Mouse (Mus musculus): ENCODE data around the gene Clba1. TPM values are rescaled to one million over a fixed set of nuclear protein-coding genes. Genes with fewer than 3 reads are reported as not detected.

The Clba1 gene
- 8.9 TPM for polyA plus RNA-seq (2014; fragmentation: Illumina TruSeq; extraction: RNeasy Lipid Tissue Mini Kit (QIAGEN cat#74804); ENCODE audit: low read depth, low replicate concordance)

DNA sequence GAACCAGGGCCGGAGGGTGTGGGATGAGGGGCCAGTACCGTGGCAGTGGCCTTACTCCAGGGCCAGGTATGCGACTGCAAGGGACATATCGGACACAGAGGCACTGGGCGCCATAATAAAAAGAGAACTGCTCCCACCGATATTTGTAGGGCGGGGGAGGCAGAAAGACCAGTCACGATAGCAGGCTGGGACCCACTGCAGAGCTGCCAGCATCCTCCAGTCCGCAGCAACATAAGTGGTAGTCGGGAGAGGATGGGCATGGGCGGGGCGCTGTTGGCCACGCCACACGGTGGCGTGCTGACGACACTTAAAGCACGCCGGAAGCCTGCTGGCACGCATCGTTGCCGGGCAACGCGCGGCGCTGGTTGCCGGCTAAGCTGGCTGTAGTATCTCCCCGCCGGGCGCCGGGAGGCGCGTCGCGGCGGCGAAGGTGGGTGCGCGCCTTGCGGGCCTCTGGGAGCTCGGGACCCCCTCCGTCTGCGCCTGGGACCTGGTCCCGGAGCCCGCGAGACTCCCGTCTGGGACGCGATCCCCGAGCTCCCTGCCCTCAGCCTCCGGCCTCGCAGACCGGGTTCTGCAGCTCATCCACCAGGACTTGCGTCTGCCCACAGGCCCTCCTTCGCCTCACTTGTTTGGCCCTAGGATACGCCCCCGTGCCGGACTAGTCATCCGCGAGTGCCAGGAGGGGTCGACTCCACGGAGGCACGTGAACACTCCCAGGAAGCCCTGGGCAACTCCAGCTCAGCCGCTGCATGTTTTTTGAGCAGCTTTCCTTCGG lies at the start of gene Clba1:
Gene Clba1, plus strand, starts transcription at position 351 of the 778 bp plus-strand sequence.

DNA sequence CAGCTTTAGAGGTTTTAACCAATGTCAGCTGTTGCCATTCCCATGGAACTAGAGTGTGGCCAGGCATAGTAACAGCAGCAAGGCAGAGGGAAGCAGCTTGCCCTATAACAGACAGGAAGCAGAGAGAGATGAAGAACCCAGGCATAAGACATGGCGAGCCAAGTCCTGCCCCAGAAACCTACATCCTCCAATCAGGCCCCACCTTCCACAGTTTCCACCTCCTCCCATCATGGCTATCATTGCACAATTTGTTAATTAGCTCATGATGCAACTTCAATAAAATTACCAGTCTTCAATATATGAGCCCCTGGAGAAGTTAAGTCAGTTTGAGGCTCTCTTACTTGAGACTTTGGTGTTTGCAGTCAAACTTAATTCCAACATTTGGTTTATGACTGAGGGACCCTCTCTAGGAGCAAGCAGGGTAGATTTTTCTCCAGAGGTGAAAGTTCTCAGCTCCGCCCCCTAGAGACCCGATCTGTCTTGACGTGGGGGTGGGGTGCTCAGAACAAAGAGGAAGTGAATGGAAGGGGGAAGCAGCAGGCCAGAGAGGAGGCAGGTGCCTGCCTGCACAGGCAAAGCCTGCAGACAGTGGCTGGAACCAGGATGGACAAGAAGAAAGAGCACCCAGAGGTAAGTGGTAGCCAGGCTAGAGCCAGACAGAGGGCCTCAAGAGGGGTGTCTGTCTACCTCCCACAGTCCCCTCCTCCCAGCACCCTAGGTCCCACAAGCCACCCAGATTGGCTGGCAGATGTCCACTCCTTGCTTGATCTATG lies 48.4 kb upstream of the Clba1 start, which contains the start of gene Pld4:
Gene Pld4, plus strand, starts transcription at position 502 of the 773 bp plus-strand sequence.

DNA sequence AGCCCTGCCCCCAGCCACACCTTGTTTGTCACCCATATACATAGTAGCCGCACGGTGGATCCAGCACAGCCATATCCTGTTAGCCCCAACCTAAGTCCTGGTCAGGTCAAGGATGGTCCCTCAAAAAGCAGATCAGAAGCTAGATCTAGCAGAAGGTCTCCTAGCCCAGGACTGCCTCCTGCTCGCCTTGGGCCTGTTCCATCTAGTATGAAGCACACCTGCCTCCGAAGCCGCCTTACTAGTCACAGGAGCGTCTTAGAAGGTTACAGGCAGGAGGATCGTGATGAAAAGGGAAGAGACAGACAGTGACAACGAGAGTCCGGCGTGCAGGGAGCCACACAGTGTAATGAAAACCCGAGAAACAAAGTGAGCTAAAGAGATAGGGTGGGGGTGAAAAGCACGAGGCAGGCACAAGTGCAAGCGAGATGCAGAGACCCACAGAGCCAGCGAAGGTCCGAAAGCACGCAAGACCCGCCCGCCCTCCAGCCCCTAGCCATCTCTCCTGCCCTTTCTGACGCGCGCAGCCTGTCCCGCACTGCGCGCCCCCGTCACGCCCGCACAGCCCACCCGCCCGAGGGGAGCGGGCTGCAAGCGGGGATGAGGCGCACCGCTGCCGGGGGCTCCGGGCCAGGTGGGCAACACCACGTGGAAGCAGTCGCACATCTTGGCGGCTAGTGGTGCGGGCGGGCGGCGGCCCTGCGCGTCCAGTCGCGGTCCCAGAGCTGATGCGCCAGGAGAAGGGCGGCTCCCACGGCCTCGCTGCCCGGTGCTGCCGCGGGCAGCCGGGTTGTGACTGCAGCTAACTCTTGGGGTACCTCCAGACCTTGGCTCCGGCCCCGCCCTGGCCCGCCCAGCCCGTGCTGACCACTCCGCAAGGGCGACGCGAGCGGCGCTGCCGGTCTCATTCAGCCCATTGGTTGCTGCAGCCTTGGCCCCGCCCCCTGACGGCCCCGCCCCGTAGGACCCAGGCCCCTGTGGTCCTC lies 6.6 kb upstream of the Clba1 start, which contains the start of gene Ahnak2:
Gene Ahnak2, minus strand, starts transcription at position 794 of the 983 bp plus-strand sequence.

DNA sequence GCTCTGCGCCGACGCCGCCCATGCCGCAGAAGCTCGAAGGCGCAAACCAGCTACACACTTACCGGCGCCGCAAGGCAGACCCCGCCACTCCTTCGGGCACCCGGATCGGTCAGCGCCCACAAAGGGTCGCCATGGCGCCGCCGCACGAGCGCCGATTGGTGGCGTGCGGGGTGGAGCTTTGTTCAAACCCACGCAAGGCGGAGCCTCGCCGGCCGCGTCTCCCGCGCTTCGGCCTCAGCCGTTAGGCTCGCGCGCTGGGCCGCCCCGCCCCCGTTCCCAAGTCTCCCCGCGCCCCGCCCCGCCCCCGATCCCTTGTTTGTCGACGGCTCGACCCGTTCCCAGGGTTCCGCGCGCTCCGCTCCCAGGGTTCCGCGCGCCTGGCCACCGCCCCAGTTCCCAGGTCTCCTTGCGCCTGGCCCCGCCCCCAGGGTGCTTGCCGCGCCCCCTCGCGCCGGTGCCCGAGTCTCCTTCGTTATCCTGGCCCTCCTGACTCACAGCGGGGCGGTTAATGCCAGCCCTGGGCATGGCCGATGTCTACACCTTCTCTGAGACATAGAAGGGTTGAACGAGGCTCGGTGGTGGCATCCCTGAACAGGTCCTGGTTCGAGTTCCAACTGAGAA lies 20.6 kb downstream of the Clba1 start, which contains the start of gene Cdca4:
Gene Cdca4, minus strand, starts transcription at position 180 of the 621 bp plus-strand sequence.

Other genes with a start within 250 kb of the Clba1 start
- gene Inf2, start 220.2 kb upstream of the Clba1 start, polyA plus RNA-seq (2014; fragmentation: Illumina TruSeq; extraction: RNeasy Lipid Tissue Mini Kit (QIAGEN cat#74804); ENCODE audit: low read depth, low replicate concordance), result 25.2 TPM
- gene Adssl1, start 188.9 kb upstream of the Clba1 start, polyA plus RNA-seq (2014; fragmentation: Illumina TruSeq; extraction: RNeasy Lipid Tissue Mini Kit (QIAGEN cat#74804); ENCODE audit: low read depth, low replicate concordance), result 7.7 TPM
- gene Siva1, start 164.3 kb upstream of the Clba1 start, polyA plus RNA-seq (2014; fragmentation: Illumina TruSeq; extraction: RNeasy Lipid Tissue Mini Kit (QIAGEN cat#74804); ENCODE audit: low read depth, low replicate concordance), result 23.4 TPM
- gene Akt1, start 134.1 kb upstream of the Clba1 start, polyA plus RNA-seq (2014; fragmentation: Illumina TruSeq; extraction: RNeasy Lipid Tissue Mini Kit (QIAGEN cat#74804); ENCODE audit: low read depth, low replicate concordance), result 87.7 TPM
- 5.8 TPM for gene Zbtb42, start 130.1 kb upstream of the Clba1 start, polyA plus RNA-seq (2014; fragmentation: Illumina TruSeq; extraction: RNeasy Lipid Tissue Mini Kit (QIAGEN cat#74804); ENCODE audit: low read depth, low replicate concordance)
- 34.5 TPM for gene Cep170b, start 88.5 kb upstream of the Clba1 start, polyA plus RNA-seq (2014; fragmentation: Illumina TruSeq; extraction: RNeasy Lipid Tissue Mini Kit (QIAGEN cat#74804); ENCODE audit: low read depth, low replicate concordance)
- 35.6 TPM for gene Pld4, start 48.3 kb upstream of the Clba1 start, polyA plus RNA-seq (2014; fragmentation: Illumina TruSeq; extraction: RNeasy Lipid Tissue Mini Kit (QIAGEN cat#74804); ENCODE audit: low read depth, low replicate concordance)
- gene Ahnak2, start 6.3 kb upstream of the Clba1 start, polyA plus RNA-seq (2014; fragmentation: Illumina TruSeq; extraction: RNeasy Lipid Tissue Mini Kit (QIAGEN cat#74804); ENCODE audit: low read depth, low replicate concordance), result 6.4 TPM
- gene Cdca4, start 20.5 kb downstream of the Clba1 start, polyA plus RNA-seq (2014; fragmentation: Illumina TruSeq; extraction: RNeasy Lipid Tissue Mini Kit (QIAGEN cat#74804); ENCODE audit: low read depth, low replicate concordance), result 10.8 TPM
- gene Gpr132, start 59.3 kb downstream of the Clba1 start, polyA plus RNA-seq (2014; fragmentation: Illumina TruSeq; extraction: RNeasy Lipid Tissue Mini Kit (QIAGEN cat#74804); ENCODE audit: low read depth, low replicate concordance), result 2.7 TPM
- 19.9 TPM for gene Jag2, start 120.8 kb downstream of the Clba1 start, polyA plus RNA-seq (2014; fragmentation: Illumina TruSeq; extraction: RNeasy Lipid Tissue Mini Kit (QIAGEN cat#74804); ENCODE audit: low read depth, low replicate concordance)
- 29.2 TPM for gene Nudt14, start 133.2 kb downstream of the Clba1 start, polyA plus RNA-seq (2014; fragmentation: Illumina TruSeq; extraction: RNeasy Lipid Tissue Mini Kit (QIAGEN cat#74804); ENCODE audit: low read depth, low replicate concordance)
- gene Btbd6, start 167.5 kb downstream of the Clba1 start, polyA plus RNA-seq (2014; fragmentation: Illumina TruSeq; extraction: RNeasy Lipid Tissue Mini Kit (QIAGEN cat#74804); ENCODE audit: low read depth, low replicate concordance), result 15.8 TPM
- 61.8 TPM for gene Brf1, start 191.8 kb downstream of the Clba1 start, polyA plus RNA-seq (2014; fragmentation: Illumina TruSeq; extraction: RNeasy Lipid Tissue Mini Kit (QIAGEN cat#74804); ENCODE audit: low read depth, low replicate concordance)
- gene Pacs2, start 205.6 kb downstream of the Clba1 start, polyA plus RNA-seq (2014; fragmentation: Illumina TruSeq; extraction: RNeasy Lipid Tissue Mini Kit (QIAGEN cat#74804); ENCODE audit: low read depth, low replicate concordance), result 30.2 TPM

Measured in adipose tissue, adult 10 weeks (tissue).